Mouse (Mus musculus): Measurements from ENCODE around the gene Lias.

DNA sequence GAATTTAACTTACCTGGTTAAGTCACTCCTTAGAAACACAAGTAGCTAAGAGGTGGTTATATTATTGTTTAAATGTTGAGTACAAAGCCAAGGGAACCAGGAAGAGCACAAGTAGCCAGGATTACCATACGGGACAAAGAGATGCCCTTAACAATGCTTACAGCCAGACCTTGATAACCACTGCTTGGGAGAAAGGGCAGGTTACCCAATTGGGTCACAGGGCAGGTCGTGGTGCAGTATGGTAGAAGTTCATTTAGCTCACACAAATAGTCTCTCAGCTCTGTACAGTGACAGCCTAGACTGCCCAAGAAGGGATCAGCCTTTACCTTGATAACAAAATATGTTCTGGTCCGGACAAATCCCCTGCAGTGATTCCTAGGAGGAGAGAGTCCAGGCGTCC lies 57.6 kb downstream of the Lias start:
- no peak for TF ChIP-seq CTCF (IDR thresholded peaks at IDR 0.05; ENCODE audit: borderline replicate concordance, extremely low read depth, insufficient read depth, insufficient read length)
- TF ChIP-seq POLR2A (IDR thresholded peaks at IDR 0.05; ENCODE audit: borderline replicate concordance, extremely low read depth, insufficient read depth, insufficient read length, poor library complexity, severe bottlenecking) = no peak
